Comparison of ENCODE assay signal across 17 mouse cellular contexts in genomic region chr14:76581974-76582922, GRCm38 (mm10). TPM values are rescaled to one million over a fixed set of nuclear protein-coding genes. Genes with fewer than 3 reads are reported as not detected.
DNase-seq lines count a peak whose midpoint lies in the region; ATAC-seq and TF ChIP-seq lines count a peak whose summit lies in the region.
"Had no signal": no experiment of that assay in that cellular context is flagged by ENCODE, and none has a peak within 500 bp of the region (broad histone marks: within the 10 kb centered on the region; RNA-seq: fewer than 3 reads in every experiment).

No protein-coding gene starts in this region.

- no peak for TF ChIP-seq CTCF in lung, postnatal 0 days (IDR thresholded peaks at IDR 0.05)
- no peak for TF ChIP-seq CTCF in lung, adult 2 months (IDR thresholded peaks at IDR 0.05; ENCODE audit: insufficient read depth, low read length)

- H3K36me3 ChIP-seq in kidney, embryonic 14.5 days (ENCODE audit: control insufficient read depth, insufficient read depth, low read length): no peaks in the 10 kb centered on the region
- H3K36me3 ChIP-seq in lung, postnatal 0 days (ENCODE audit: insufficient read depth, low read length): no peaks in the 10 kb centered on the region
- no peaks in the 10 kb centered on the region for H3K36me3 ChIP-seq in splenic B cell, adult 2 months (ENCODE audit: control insufficient read depth, insufficient read depth, low read length, poor library complexity, severe bottlenecking)
- H3K36me3 ChIP-seq: heart, embryonic 12.5 days; hindbrain, embryonic 15.5 days; neural tube, embryonic 12.5 days had no signal

- no peaks in the 10 kb centered on the region for H3K9me3 ChIP-seq in kidney, embryonic 14.5 days (ENCODE audit: control insufficient read depth, low read length)
- no peaks in the 10 kb centered on the region for H3K9me3 ChIP-seq in lung, postnatal 0 days (ENCODE audit: low read length)
- H3K9me3 ChIP-seq: heart, embryonic 12.5 days; hindbrain, embryonic 15.5 days; neural tube, embryonic 12.5 days had no signal

- no peak overlapping the region for H3K9ac ChIP-seq in kidney, embryonic 14.5 days (ENCODE audit: low read depth, low read length)
- no peak overlapping the region for H3K9ac ChIP-seq in lung, postnatal 0 days (replicated peaks; ENCODE audit: low read depth)
- H3K9ac ChIP-seq: heart, embryonic 12.5 days; hindbrain, embryonic 15.5 days; neural tube, embryonic 12.5 days had no signal

- no peak for TF ChIP-seq POLR2A in lung, adult 2 months (IDR thresholded peaks at IDR 0.05; ENCODE audit: borderline replicate concordance, extremely low read depth, low read depth, low read length)

- H3K27ac ChIP-seq in kidney, embryonic 14.5 days (ENCODE audit: low read depth, low read length): no peak overlapping the region
- H3K27ac ChIP-seq in lung, postnatal 0 days (ENCODE audit: low read length): peak overlapping the region; percentile 61
- H3K27ac ChIP-seq: hindbrain, embryonic 15.5 days; neural tube, embryonic 12.5 days had no signal

- intact Hi-C loops in left cerebral cortex, postnatal 10 days (cut with DNase I): no loop called here

- H3K4me3 ChIP-seq in kidney, embryonic 14.5 days (ENCODE audit: low read length): no peak overlapping the region
- H3K4me3 ChIP-seq in lung, postnatal 0 days (ENCODE audit: low read depth, low read length): no peak overlapping the region
- no peak overlapping the region for H3K4me3 ChIP-seq in lung, adult 2 months (replicated peaks; ENCODE audit: extremely low read depth, low read depth, low read length)
- H3K4me3 ChIP-seq: heart, embryonic 12.5 days; hindbrain, embryonic 15.5 days; neural tube, embryonic 12.5 days had no signal

- 63% methylated on average over 6 of the region's 6 CpGs for WGBS in kidney, embryonic 14.5 days
- WGBS in lung, postnatal 0 days: 49% methylated on average over 6 of the region's 6 CpGs
- 60% methylated on average over 6 of the region's 6 CpGs for WGBS in lung, adult 2 months

- TF ChIP-seq EP300 in lung, postnatal 0 days (IDR thresholded peaks at IDR 0.05): peak; percentile 82

- H3K27me3 ChIP-seq in kidney, embryonic 14.5 days (ENCODE audit: control insufficient read depth, insufficient read depth, low read length): no peaks in the 10 kb centered on the region
- H3K27me3 ChIP-seq in lung, postnatal 0 days (replicated peaks; ENCODE audit: insufficient read depth, low read length): no peaks in the 10 kb centered on the region
- H3K27me3 ChIP-seq in splenic B cell, adult 2 months (ENCODE audit: control insufficient read depth, insufficient read depth, low read length, poor library complexity, severe bottlenecking): no peaks in the 10 kb centered on the region
- H3K27me3 ChIP-seq: heart, embryonic 12.5 days; hindbrain, embryonic 15.5 days; neural tube, embryonic 12.5 days had no signal

- DNase-seq in kidney, postnatal 10 days: no peak
- peak; percentile 86 for DNase-seq in lung, postnatal 0 days (ENCODE audit: low spot score)
- no peak for DNase-seq in lung, adult 2 months
- peak; percentile 65 for DNase-seq in splenic B cell, adult 2 months (ENCODE audit: low read depth, low spot score)
- no peak for DNase-seq in cerebellum, adult 9-10 months
- DNase-seq in left cerebral cortex, postnatal 10 days (ENCODE audit: extremely low spot score in 1 of 2, low spot score in 2 of 2): no peak
- DNase-seq: cerebellum, adult 9-11 months; embryo, embryonic 11 days; kidney, adult 11 months; spleen, adult 18-20 months had no signal

- peaks cover 7% of the 10 kb centered on the region; the same call in 1 of the 2 replicates for H3K4me1 ChIP-seq in kidney, embryonic 14.5 days (ENCODE audit: control insufficient read depth, insufficient read depth, low read length)
- no peaks in the 10 kb centered on the region; the same call in 1 of the 2 replicates for H3K4me1 ChIP-seq in lung, postnatal 0 days (ENCODE audit: insufficient read depth, low read depth, low read length)
- peaks cover 8% of the 10 kb centered on the region for H3K4me1 ChIP-seq in lung, adult 2 months (ENCODE audit: control insufficient read depth, insufficient read depth, low read length)
- H3K4me1 ChIP-seq: neural tube, embryonic 12.5 days had no signal

- peak; percentile 63 for ATAC-seq in kidney, embryonic 14.5 days (ENCODE audit: low FRiP score, low TSS enrichment)
- peak; percentile 88 for ATAC-seq in lung, postnatal 0 days
- ATAC-seq in activated CD4-positive, CD25-positive, alpha-beta regulatory T cell, adult 4 months: peak; percentile 60
- ATAC-seq: forebrain, embryonic 14.5 days had no signal

- H3K4me2 ChIP-seq in kidney, embryonic 14.5 days (replicated peaks; ENCODE audit: low read depth, low read length): no peak overlapping the region
- H3K4me2 ChIP-seq in lung, postnatal 0 days (replicated peaks; ENCODE audit: low read depth, low read length): no peak overlapping the region
- H3K4me2 ChIP-seq: heart, embryonic 12.5 days; hindbrain, embryonic 15.5 days; neural tube, embryonic 12.5 days had no signal

RNA-seq across cellular contexts. Expression of gene Serp2, which starts 25.6 kb away (rescaled TPM):
- 15.2 and 16.2 TPM in 2 replicates for polyA plus RNA-seq in kidney, embryonic 14.5 days (2014; fragmentation: Nextera tagmentation; extraction: Ambion mirVana)
- polyA plus RNA-seq in lung, postnatal 0 days (2015; fragmentation: Nextera tagmentation; extraction: Ambion mirVana): 4.1 and 5.1 TPM in 2 replicates
- 2.9 and 3.1 TPM in 2 replicates for polyA plus RNA-seq in lung, adult 2 months (2012; rRNA removed)
- 1 to 10 TPM; 3.8 to 5.4 TPM for polyA plus RNA-seq in activated CD4-positive, CD25-positive, alpha-beta regulatory T cell, adult 4 months (2017; shearing (Covaris generic))
- 100 to 1,000 TPM; 170 to 173 TPM for total RNA-seq in left cerebral cortex, postnatal 10 days (2021)
- total RNA-seq: granulocyte monocyte progenitor cell, adult 5-6 weeks had no signal

Comparison
In these comparisons a context has a peak if more than half of its experiments do, and no peak if none do; other contexts are left out.
1. DNase-seq: peak in lung, postnatal 0 days (single experiment) and splenic B cell, adult 2 months (single experiment); none in kidney, postnatal 10 days (single experiment), lung, adult 2 months (single experiment), cerebellum, adult 9-10 months (single experiment) and left cerebral cortex, postnatal 10 days (0 of 2).
2. Peak in every context shown above with its lines, with median percentiles within 50 percentile points of each other: ATAC-seq.